Mouse (Mus musculus) liver, adult 2 months (tissue): ENCODE data around the gene Tmprss15.

Source experiments
- CTCF ChIP-seq: fragments of 200-500 bp; IDR thresholded peaks from 2 replicates; pipeline ENCODE4 v1.5.1; 2011; ENCODE audit warnings: low read depth, low read length, control low read depth
- POLR2A ChIP-seq: fragments of 200-500 bp; IDR thresholded peaks from 2 replicates; pipeline ENCODE4 v1.6.1; 2011; ENCODE audit warnings: low read length, control low read depth; ENCODE audit not compliant: insufficient read depth; ENCODE audit errors: extremely low read depth

- TF ChIP-seq CTCF, result no peak
- no peak for TF ChIP-seq POLR2A
These were observed 27.0 kb downstream of the Tmprss15 start for GRCm38 (mm10) chr16:79063848-79064247.
